Mouse (Mus musculus) CH12.LX (cell line): ENCODE results near the gene Neu4. TPM values are rescaled to one million over a fixed set of nuclear protein-coding genes. Genes with fewer than 3 reads are reported as not detected.

Source experiments
- DNase-seq: peaks from one replicate; pipeline ENCODE4 v3.0.0-alpha.2; 2013; ENCODE audit errors: extremely low read depth
- H3K27ac ChIP-seq: 2 replicates; pipeline ENCODE4 v1.5.1; 2012; ENCODE audit warnings: low read depth, mild to moderate bottlenecking, control low read depth, moderate library complexity; ENCODE audit not compliant: insufficient read depth
- H3K27me3 ChIP-seq: replicated peaks from 2 replicates; pipeline ENCODE3; 2012; ENCODE audit warnings: inconsistent platforms
- H3K36me3 ChIP-seq, 2 experiments: replicated peaks in 1 of 2; 2 replicates each; pipeline versions ENCODE3 to v1.6.1; 2012; ENCODE audit warnings: inconsistent platforms in 1 of 2, low read length in 1 of 2, mild to moderate bottlenecking in 1 of 2, mixed read lengths in 1 of 2, moderate library complexity in 1 of 2; ENCODE audit not compliant: control insufficient read depth in 1 of 2, insufficient read depth in 1 of 2
- H3K4me1 ChIP-seq, 2 experiments: 2 replicates each; pipeline ENCODE4 v1.6.1; 2012; ENCODE audit warnings: inconsistent platforms in 1 of 2, moderate library complexity in 1 of 2; ENCODE audit not compliant: insufficient read depth in 2 of 2, control insufficient read depth in 1 of 2
- H3K4me2 ChIP-seq: 2 replicates; pipeline ENCODE4 v1.6.1; 2012; ENCODE audit warnings: low read depth, mild to moderate bottlenecking, control low read depth; ENCODE audit not compliant: poor library complexity, insufficient read depth, severe bottlenecking
- H3K4me3 ChIP-seq, 3 experiments: fragments of 150-350 bp in 1 of 3; sonication (generic) in 1 of 3; replicated peaks in 1 of 3; 2 replicates each; pipeline versions ENCODE3 to v1.5.1; 2011 to 2012; ENCODE audit warnings: low read depth in 2 of 3, low read length in 2 of 3, mild to moderate bottlenecking in 2 of 3, moderate library complexity in 2 of 3, control low read depth in 1 of 3, improper control_type of control experiment in 1 of 3, inconsistent platforms in 1 of 3, mixed read lengths in 1 of 3; ENCODE audit not compliant: poor library complexity in 1 of 3
- H3K79me2 ChIP-seq: replicated peaks from 2 replicates; pipeline ENCODE4 v1.6.1; 2012; ENCODE audit warnings: mild to moderate bottlenecking, moderate library complexity; ENCODE audit not compliant: control insufficient read depth, poor library complexity, insufficient read depth, severe bottlenecking; ENCODE audit errors: extremely low read depth
- H3K9ac ChIP-seq: 2 replicates; pipeline ENCODE4 v1.6.1; 2012; ENCODE audit warnings: low read depth, mild to moderate bottlenecking, control low read depth, moderate library complexity; ENCODE audit not compliant: insufficient read depth
- H3K9me3 ChIP-seq: replicated peaks from 2 replicates; pipeline ENCODE3; 2012; ENCODE audit warnings: low read length, inconsistent platforms, mixed read lengths
- BHLHE40 ChIP-seq: IDR thresholded peaks from 2 replicates; pipeline ENCODE4 v1.6.1; 2011; ENCODE audit warnings: mild to moderate bottlenecking, low read depth, low read length, improper control_type of control experiment
- CHD1 ChIP-seq: IDR thresholded peaks from 2 replicates; pipeline ENCODE4 v1.6.1; 2012; ENCODE audit warnings: low read depth, low read length, improper control_type of control experiment, inconsistent platforms
- CHD2 ChIP-seq: IDR thresholded peaks from 2 replicates; pipeline ENCODE4 v1.6.1; 2011; ENCODE audit warnings: low read length, improper control_type of control experiment
- CTCF ChIP-seq, 2 experiments: IDR thresholded peaks in 1 of 2; conservative IDR thresholded peaks in 1 of 2; 2 replicates each; pipeline ENCODE4 v1.5.1; 2011 to 2012; ENCODE audit warnings: low read depth in 2 of 2, low read length in 2 of 2, improper control_type of control experiment in 1 of 2, inconsistent platforms in 1 of 2, mild to moderate bottlenecking in 1 of 2, moderate library complexity in 1 of 2
- EP300 ChIP-seq: IDR thresholded peaks from 2 replicates; pipeline ENCODE4 v1.6.1; 2011; ENCODE audit warnings: low read length, improper control_type of control experiment
- GABPA ChIP-seq: IDR thresholded peaks from 2 replicates; pipeline ENCODE4 v1.6.1; 2012; ENCODE audit warnings: low read depth, low read length, improper control_type of control experiment, inconsistent platforms; ENCODE audit not compliant: insufficient replicate concordance
- MAX ChIP-seq: IDR thresholded peaks from 2 replicates; pipeline ENCODE4 v1.6.1; 2011; ENCODE audit warnings: low read length, improper control_type of control experiment
- MEF2A ChIP-seq: IDR thresholded peaks from 2 replicates; pipeline ENCODE4 v1.6.1; 2014; ENCODE audit warnings: low read depth, mild to moderate bottlenecking, inconsistent platforms, low read length, improper control_type of control experiment, borderline replicate concordance
- MYC ChIP-seq: IDR thresholded peaks from 2 replicates; pipeline ENCODE4 v1.6.1; 2011; ENCODE audit warnings: low read depth, mild to moderate bottlenecking, improper control_type of control experiment, low read length
- NELFE ChIP-seq: IDR thresholded peaks from 2 replicates; pipeline ENCODE4 v1.6.1; 2011; ENCODE audit warnings: low read depth, low read length, improper control_type of control experiment
- NRF1 ChIP-seq: IDR thresholded peaks from 2 replicates; pipeline ENCODE4 v1.6.1; 2014; ENCODE audit warnings: low read depth, mild to moderate bottlenecking, inconsistent platforms, low read length, improper control_type of control experiment, moderate library complexity
- RAD21 ChIP-seq: IDR thresholded peaks from 2 replicates; pipeline ENCODE4 v1.6.1; 2011; ENCODE audit warnings: low read depth, mild to moderate bottlenecking, low read length, improper control_type of control experiment, moderate library complexity
- RCOR1 ChIP-seq: conservative IDR thresholded peaks from 2 replicates; pipeline ENCODE4 v1.6.1; 2012; ENCODE audit warnings: low read depth, mild to moderate bottlenecking, inconsistent platforms, low read length, improper control_type of control experiment
- SMC3 ChIP-seq: IDR thresholded peaks from 2 replicates; pipeline ENCODE4 v1.6.1; 2011; ENCODE audit warnings: low read depth, low read length, improper control_type of control experiment
- TBP ChIP-seq: conservative IDR thresholded peaks from 2 replicates; pipeline ENCODE4 v1.6.1; 2011; ENCODE audit warnings: low read depth, low read length, improper control_type of control experiment
- UBTF ChIP-seq: IDR thresholded peaks from 2 replicates; pipeline ENCODE4 v1.6.1; 2012; ENCODE audit warnings: low read depth, mild to moderate bottlenecking, inconsistent platforms, low read length, improper control_type of control experiment, moderate library complexity
- ZC3H11A ChIP-seq: IDR thresholded peaks from 2 replicates; pipeline ENCODE4 v1.6.1; 2012; ENCODE audit warnings: low read depth, mild to moderate bottlenecking, inconsistent platforms, low read length, improper control_type of control experiment
- ZKSCAN1 ChIP-seq: IDR thresholded peaks from 2 replicates; pipeline ENCODE4 v1.6.1; 2012; ENCODE audit warnings: low read depth, inconsistent platforms, low read length, improper control_type of control experiment, borderline replicate concordance
- ZMIZ1 ChIP-seq: IDR thresholded peaks from 2 replicates; pipeline ENCODE4 v1.6.1; 2012; ENCODE audit warnings: low read depth, mild to moderate bottlenecking, inconsistent platforms, low read length, improper control_type of control experiment
- ZNF384 ChIP-seq: IDR thresholded peaks from 2 replicates; pipeline ENCODE4 v1.6.1; 2012; ENCODE audit warnings: low read depth, low read length, improper control_type of control experiment, inconsistent platforms
- dilution Hi-C: fragments of 300-500 bp; cut with MboI; formaldehyde crosslinking; loops from 2 replicates; pipeline ENCODE4 v1.14.3; 2020; ENCODE audit warnings: low sequenced_read_pairs; ENCODE audit not compliant: extremely low pct_unique_long_range_greater_than_20kb, extremely low pct_ligation_motif_present
- in situ Hi-C: fragments of 300-500 bp; cut with MboI; formaldehyde crosslinking; loops from 3 replicates; pipeline ENCODE4 v1.14.3; 2019; ENCODE audit warnings: low sequenced_read_pairs, low pct_ligation_motif_present, low pct_unique_long_range_greater_than_20kb, mixed read lengths
- polyA plus RNA-seq: library from polyadenylated mRNA; unstranded; fragments of >175 nt; gene quantifications from 2 replicates; pipeline ENCODE4 v1.2.1, GENCODE M21; 2012; ENCODE audit warnings: low read depth; ENCODE audit not compliant: insufficient read length
- total RNA-seq, 2 experiments: library from RNA; depleted of rRNA; stranded (reverse); fragments of 300-350 nt in 1 of 2; fragments of >200 nt in 1 of 2; gene quantifications; 2 replicates each; pipeline ENCODE4 v1.2.3; 2012 to 2014

Neu4 gene
- total and polyA plus RNA-seq, 3 experiments, result not detected

DNA sequence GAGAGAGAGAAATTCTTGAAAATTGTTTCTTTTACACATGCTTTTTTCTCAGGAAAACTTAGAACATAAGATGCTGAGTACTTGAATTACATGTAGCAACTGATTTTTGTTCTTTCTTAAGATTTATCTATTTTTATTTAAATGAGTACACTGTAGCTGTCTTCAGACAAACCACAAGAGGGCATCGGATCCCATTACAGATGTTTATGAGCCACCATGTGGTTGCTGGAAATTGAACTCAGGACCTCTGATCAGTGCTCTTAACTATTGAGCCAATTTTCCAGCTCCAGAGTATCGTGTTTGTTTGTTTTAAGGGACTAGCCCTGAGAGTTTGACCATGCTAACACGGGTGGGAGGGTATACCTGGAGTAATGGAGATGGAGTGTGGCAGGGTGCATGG, 8.6 kb upstream of the Neu4 start:
- Histone ChIP-seq H3K27me3 (no peaks in the 10 kb centered on the region), H3K79me2 (no peaks in the 10 kb centered on the region), H3K27ac (no peak overlapping the region), H3K4me2 (no peak overlapping the region), H3K9me3 (no peaks in the 10 kb centered on the region), H3K36me3 (no peaks in the 10 kb centered on the region), H3K4me3 (no peak overlapping the region), H3K4me1 (no peaks in the 10 kb centered on the region), H3K9ac (no peak overlapping the region)
- TF ChIP-seq NRF1, result no peak
- peak; percentile 18; the same call in 1 of the 2 replicates for TF ChIP-seq NELFE
- peak in 1 of 2 experiments; percentile 87; a peak in 3 of 4 replicates for TF ChIP-seq CTCF (conservative IDR thresholded peaks at IDR 0.05 in 1 of 2, IDR thresholded peaks at IDR 0.05 in 1 of 2; ENCODE audit: low read depth in 2 of 2, low read length in 2 of 2)
- TF ChIP-seq SMC3, result peak; percentile 78
- TF ChIP-seq CHD2, result no peak
- peak; percentile 61; the same call in 1 of the 2 replicates for TF ChIP-seq MAX
- no peak for TF ChIP-seq BHLHE40
- peak; percentile 58 for TF ChIP-seq RAD21
- peak; percentile 88 for TF ChIP-seq MYC
- TF ChIP-seq CHD1, result no peak
- dilution Hi-C loops, result no loop called here
- in situ Hi-C loops, result loop anchor here (10.0 kb wide), 1 partner anchor 63 kb away; no protein-coding TSS in a partner anchor
- peak; percentile 17 for DNase-seq

DNA sequence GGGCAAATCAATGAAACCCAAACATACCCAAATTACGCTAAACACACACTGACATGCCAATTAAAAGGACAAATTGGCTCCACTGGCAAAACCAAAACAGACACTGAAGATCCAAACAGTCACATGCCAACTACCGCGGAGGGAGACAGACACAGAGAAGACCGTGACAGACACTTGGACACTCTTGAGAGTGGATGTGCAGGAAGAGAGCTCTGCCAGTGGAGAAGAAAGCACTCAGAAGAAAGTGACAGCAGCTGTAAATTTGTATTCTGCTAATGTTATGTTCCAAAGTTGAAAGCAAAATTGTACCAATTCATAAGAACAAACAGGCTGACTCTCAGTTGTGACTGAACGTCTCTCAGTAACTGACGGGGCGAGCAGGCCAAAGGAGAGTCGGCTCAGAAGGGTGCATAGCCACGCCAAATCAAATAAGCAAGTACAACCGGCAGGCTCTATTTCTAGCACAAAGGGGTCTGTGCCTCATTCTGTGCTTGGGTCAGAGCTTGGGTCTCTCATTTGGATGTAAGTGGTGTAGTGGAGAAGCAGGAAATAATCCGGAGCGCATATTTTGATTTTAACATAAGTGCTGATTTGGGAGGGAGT, 7.4 kb downstream of the Neu4 start:
- Histone ChIP-seq H3K4me1 (peaks cover 2 to 4% of the 10 kb centered on the region in 2 experiments; a peak in 2 of 4 replicates), H3K27me3 (no peaks in the 10 kb centered on the region), H3K36me3 (no peaks in the 10 kb centered on the region), H3K4me3 (no peak overlapping the region), H3K9ac (no peak overlapping the region), H3K27ac (no peak overlapping the region)
- in situ Hi-C loops, result no loop called here
- TF ChIP-seq ZC3H11A (no peak), ZNF384 (no peak), RCOR1 (no peak), MAX (no peak), NELFE (no peak), EP300 (no peak), ZKSCAN1 (no peak), ZMIZ1 (no peak), SMC3 (no peak), TBP (no peak), UBTF (no peak), MEF2A (no peak), GABPA (no peak)
- TF ChIP-seq, all 38 proteins: peak for 0
- dilution Hi-C loops, result no loop called here
- DNase-seq, result no peak
- Histone ChIP-seq H3K79me2 (no peaks in the 10 kb centered on the region), H3K4me2 (no peak overlapping the region), H3K9me3 (no peaks in the 10 kb centered on the region)
